Mouse (Mus musculus) liver, adult 2 months (tissue): ENCODE data around the gene Gcg. TPM values are rescaled to one million over a fixed set of nuclear protein-coding genes. Genes with fewer than 3 reads are reported as not detected.

Experiments used
- DNase-seq: peaks from one replicate; pipeline ENCODE4 v3.0.0-alpha.2; 2011; ENCODE audit warnings: low read depth, low spot score; ENCODE audit errors: extremely low read depth
- H3K27ac ChIP-seq: fragments of 200-500 bp; replicated peaks from 2 replicates; pipeline ENCODE4 v1.5.1; 2012; ENCODE audit warnings: low read depth, mild to moderate bottlenecking, control low read depth, inconsistent platforms, low read length; ENCODE audit not compliant: insufficient read depth
- H3K27me3 ChIP-seq: fragments of 200-500 bp; 2 replicates; pipeline ENCODE4 v1.6.1; 2012; ENCODE audit warnings: mild to moderate bottlenecking, moderate library complexity, low read length, inconsistent platforms; ENCODE audit not compliant: control insufficient read depth, insufficient read depth
- H3K36me3 ChIP-seq: fragments of 200-500 bp; 2 replicates; pipeline ENCODE4 v1.6.1; 2012; ENCODE audit warnings: low read length, inconsistent platforms; ENCODE audit not compliant: control insufficient read depth, insufficient read depth
- H3K4me1 ChIP-seq: fragments of 200-500 bp; 2 replicates; pipeline ENCODE4 v1.6.1; 2011; ENCODE audit warnings: low read length; ENCODE audit not compliant: control insufficient read depth, insufficient read depth
- H3K4me3 ChIP-seq: fragments of 200-500 bp; 2 replicates; pipeline ENCODE4 v1.5.1; 2011; ENCODE audit warnings: low read depth, mild to moderate bottlenecking, control low read depth, low read length, moderate library complexity; ENCODE audit not compliant: insufficient read depth
- H3K79me2 ChIP-seq: fragments of 200-500 bp; 2 replicates; pipeline ENCODE4 v1.6.1; 2012; ENCODE audit warnings: inconsistent platforms, mild to moderate bottlenecking, low read length, moderate library complexity; ENCODE audit not compliant: control insufficient read depth, insufficient read depth
- H3K9ac ChIP-seq: fragments of 200-500 bp; 2 replicates; pipeline ENCODE4 v1.6.1; 2012; ENCODE audit warnings: low read depth, mild to moderate bottlenecking, control low read depth, inconsistent platforms, low read length
- CTCF ChIP-seq: fragments of 200-500 bp; IDR thresholded peaks from 2 replicates; pipeline ENCODE4 v1.5.1; 2011; ENCODE audit warnings: low read depth, low read length, control low read depth
- POLR2A ChIP-seq: fragments of 200-500 bp; IDR thresholded peaks from 2 replicates; pipeline ENCODE4 v1.6.1; 2011; ENCODE audit warnings: low read length, control low read depth; ENCODE audit not compliant: insufficient read depth; ENCODE audit errors: extremely low read depth
- WGBS: fragments of 180-500 bp; shearing (Covaris S2); methylation state at CpG from one replicate; pipeline ENCODE4 v1.1.7; 2018; 5-methylcytosine and 5-hydroxymethylcytosine counted together
- polyA plus RNA-seq: library from polyadenylated mRNA; depleted of rRNA; stranded (reverse); fragments of >200 nt; gene quantifications from 2 replicates; pipeline ENCODE4 v1.2.3, GENCODE M21; 2012
- total RNA-seq: library from RNA; depleted of rRNA; stranded (reverse); fragments of >200 nt; gene quantifications from 2 replicates; pipeline ENCODE4 v1.2.3, GENCODE M21; 2014

The Gcg gene
- total and polyA plus RNA-seq, 2 experiments, result not detected

- Histone ChIP-seq H3K4me3 (no peak overlapping the region), H3K79me2 (no peaks in the 10 kb centered on the region), H3K36me3 (no peaks in the 10 kb centered on the region), H3K27ac (no peak overlapping the region), H3K27me3 (no peaks in the 10 kb centered on the region), H3K4me1 (peaks cover 1% of the 10 kb centered on the region; the same call in 1 of the 2 replicates), H3K9ac (no peak overlapping the region)
- DNase-seq, result peak; percentile 19
- 67% methylated on average over 7 of the region's 7 CpGs for WGBS
- no peak for TF ChIP-seq CTCF
- no peak for TF ChIP-seq POLR2A
Measured at GRCm38 (mm10) chr2:62460231-62460710, 23.2 kb downstream of the Gcg start.

- WGBS, result 60% methylated on average over 18 of the region's 18 CpGs
- DNase-seq, result no peak
- Histone ChIP-seq H3K4me3 (no peak overlapping the region), H3K9ac (no peak overlapping the region), H3K79me2 (no peaks in the 10 kb centered on the region), H3K4me1 (peaks cover 2% of the 10 kb centered on the region; the same call in 1 of the 2 replicates), H3K27me3 (no peaks in the 10 kb centered on the region), H3K36me3 (no peaks in the 10 kb centered on the region), H3K27ac (no peak overlapping the region)
- TF ChIP-seq POLR2A (no peak), CTCF (no peak)
Measured at GRCm38 (mm10) chr2:62459241-62460174, 23.9 kb downstream of the Gcg start.

GRCm38 (mm10) chr2:62458070-62458469, 25.4 kb downstream of the Gcg start:
- DNase-seq, result peak; percentile 28
- H3K9ac ChIP-seq, result no peak overlapping the region
- no peaks in the 10 kb centered on the region for H3K36me3 ChIP-seq
- H3K27ac ChIP-seq, result no peak overlapping the region
- H3K4me1 ChIP-seq, result peaks cover 2% of the 10 kb centered on the region; the same call in 1 of the 2 replicates
- 35% methylated on average over 9 of the region's 9 CpGs for WGBS
- H3K27me3 ChIP-seq, result no peaks in the 10 kb centered on the region
- no peak overlapping the region for H3K4me3 ChIP-seq
- no peaks in the 10 kb centered on the region for H3K79me2 ChIP-seq
- TF ChIP-seq POLR2A (no peak), CTCF (peak; percentile 47)

- Histone ChIP-seq H3K9ac (no peak overlapping the region), H3K36me3 (no peaks in the 10 kb centered on the region), H3K79me2 (no peaks in the 10 kb centered on the region), H3K27ac (no peak overlapping the region), H3K4me3 (no peak overlapping the region), H3K4me1 (peaks cover 2% of the 10 kb centered on the region; the same call in 1 of the 2 replicates), H3K27me3 (no peaks in the 10 kb centered on the region)
- DNase-seq, result peak; percentile 66
- no peak for TF ChIP-seq CTCF
- TF ChIP-seq POLR2A, result no peak
- 49% methylated on average over 11 of the region's 11 CpGs for WGBS
Measured at GRCm38 (mm10) chr2:62454991-62455390, 28.5 kb downstream of the Gcg start.

GRCm38 (mm10) chr2:62454033-62454432, 29.4 kb downstream of the Gcg start:
- H3K9ac ChIP-seq, result no peak overlapping the region
- H3K27ac ChIP-seq, result no peak overlapping the region
- WGBS, result 84% methylated on average over 6 of the region's 6 CpGs
- H3K4me3 ChIP-seq, result no peak overlapping the region
- no peaks in the 10 kb centered on the region for H3K36me3 ChIP-seq
- TF ChIP-seq CTCF, result no peak
- TF ChIP-seq POLR2A, result no peak
- no peaks in the 10 kb centered on the region for H3K79me2 ChIP-seq
- no peaks in the 10 kb centered on the region for H3K27me3 ChIP-seq
- DNase-seq, result no peak
- peaks cover 2% of the 10 kb centered on the region; the same call in 1 of the 2 replicates for H3K4me1 ChIP-seq
